Mouse (Mus musculus) C3H10T1/2 (cell line): ENCODE data around the gene Elavl4. TPM values are rescaled to one million over a fixed set of nuclear protein-coding genes. Genes with fewer than 3 reads are reported as not detected.

ENCODE experiments used
- polyA plus RNA-seq, 2 experiments: library from polyadenylated mRNA; unstranded; fragments of >200 nt; fragmentation: generic; extraction: Trizol; gene quantifications; one replicate each; pipeline ENCODE4 v1.2.1; 2012; ENCODE audit warnings: missing spikeins in 2 of 2

The Elavl4 gene
- not detected for polyA plus RNA-seq

GRCm38 (mm10) chr4:110351178-110352000 is at the start of gene Elavl4:
Gene Elavl4 (minus strand): TSS chr4:110351909.

GRCm38 (mm10) chr4:110397618-110398045 is 45.9 kb upstream of the Elavl4 start, which contains the start of gene Agbl4:
Gene Agbl4 (plus strand): TSS chr4:110397661.

Other genes with a start within 250 kb of the Elavl4 start
- gene Agbl4, start 45.8 kb upstream of the Elavl4 start, polyA plus RNA-seq: under 1 TPM in 1 of 2 experiments, not detected in 1; 0.09 TPM